Mouse (Mus musculus) embryonic stem cell, embryonic (primary cell): ENCODE measurements around the gene Spty2d1.
"Not testable (repeated sequence)": the region's sequence is repeated elsewhere in the genome, so short reads cannot be mapped to it uniquely, and the experiment has no call there.

Experiments used
- CTCF ChIA-PET, 4 experiments: fragments of 300-600 bp in 2 of 4; fragments of 350-600 bp in 2 of 4; sonication (Branson Sonifier 250); formaldehyde crosslinking; loops; one replicate each; lab custom pipeline; 2022; ENCODE audit warnings: inconsistent platforms in 2 of 4; lab: Charles Lee
- POLR2A ChIA-PET, 4 experiments: fragments of 300-600 bp in 2 of 4; fragments of 350-600 bp in 2 of 4; sonication (Branson Sonifier 250); formaldehyde crosslinking; loops; one replicate each; lab custom pipeline; 2022; ENCODE audit warnings: antibody characterized with exemption in 4 of 4, inconsistent platforms in 1 of 4; lab: Charles Lee

The Spty2d1 gene

DNA sequence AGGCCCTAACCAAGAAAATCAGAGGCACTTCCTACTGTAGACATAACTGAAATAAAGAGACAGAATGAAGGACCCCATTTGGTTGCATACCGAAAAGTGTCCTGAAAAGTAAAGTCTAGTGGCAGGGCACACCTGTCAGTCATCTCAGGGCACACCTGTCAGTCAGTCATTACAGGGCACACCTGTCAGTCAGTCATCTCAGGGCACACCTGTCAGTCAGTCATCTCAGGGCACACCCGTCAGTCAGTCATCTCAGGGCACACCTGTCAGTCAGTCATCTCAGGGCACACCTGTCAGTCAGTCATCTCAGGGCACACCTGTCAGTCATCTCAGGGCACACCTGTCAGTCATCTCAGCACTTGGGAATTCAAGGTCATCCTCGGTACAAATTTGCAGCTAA, 18.7 kb upstream of the Spty2d1 start:
- CTCF ChIA-PET: interaction anchor here in 1 of 4 experiments (0.6 kb wide), 1 partner anchor 98 kb away, joined by 3 read pairs; no protein-coding TSS in a partner anchor
- POLR2A ChIA-PET: not testable (repeated sequence)

GRCm38 (mm10) chr7:47025429-47025828, 17.2 kb upstream of the Spty2d1 start:
- ChIA-PET CTCF (no interaction called here), POLR2A (no interaction called here)

DNA sequence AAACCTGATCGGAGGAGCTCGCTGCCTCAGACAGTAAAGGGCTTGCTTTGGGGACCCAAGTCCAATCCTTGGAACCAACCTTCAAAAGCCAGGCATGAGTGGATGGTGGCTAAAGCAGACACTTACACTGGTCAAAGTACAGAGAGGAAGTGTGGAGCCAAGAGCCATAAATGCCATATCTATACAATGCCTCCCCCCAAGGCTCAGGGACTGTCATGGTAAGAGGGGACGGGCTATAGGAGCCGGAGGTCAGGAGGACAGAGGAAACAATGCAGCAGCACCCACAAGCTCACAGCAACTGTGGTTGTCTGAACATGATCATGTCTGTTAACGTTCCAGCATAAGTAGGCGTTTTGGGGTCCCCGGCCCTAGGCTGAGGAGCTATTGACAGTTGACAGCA, 16.2 kb upstream of the Spty2d1 start:
- POLR2A ChIA-PET: no interaction called here
- CTCF ChIA-PET: interaction anchor here in 1 of 4 experiments (0.6 to 0.8 kb wide), 2 partner anchors 126 to 196 kb away, joined by 7 to 8 read pairs; no protein-coding TSS in a partner anchor

- CTCF ChIA-PET: interaction anchor here (0.6 to 1.3 kb wide), 10 partner anchors 48 to 338 kb away, joined by 3 to 8 read pairs (median 3); no protein-coding TSS in a partner anchor
- POLR2A ChIA-PET: interaction anchor here in 1 of 4 experiments (1.3 to 1.5 kb wide), 2 partner anchors 65 to 122 kb away, joined by 3 read pairs; no protein-coding TSS in a partner anchor
Measured at GRCm38 (mm10) chr7:47023530-47023929, 15.3 kb upstream of the Spty2d1 start.

GRCm38 (mm10) chr7:47022482-47022881, 14.3 kb upstream of the Spty2d1 start:
- ChIA-PET POLR2A (interaction anchor here in 3 of 4 experiments (0.5 to 1.5 kb wide), 5 partner anchors 64 to 171 kb away, joined by 3 to 9 read pairs (median 3); no protein-coding TSS in a partner anchor), CTCF (interaction anchor here in 2 of 4 experiments (0.7 to 1.3 kb wide), 6 partner anchors 25 to 163 kb away, joined by 3 to 4 read pairs (median 3); no protein-coding TSS in a partner anchor)

- ChIA-PET CTCF (no interaction called here), POLR2A (no interaction called here)
Measured at GRCm38 (mm10) chr7:47020956-47021355, 12.7 kb upstream of the Spty2d1 start.

GRCm38 (mm10) chr7:47019641-47020040, 11.4 kb upstream of the Spty2d1 start:
- ChIA-PET CTCF (interaction anchor here in 2 of 4 experiments (1.0 to 1.9 kb wide), 4 partner anchors 58 to 127 kb away, joined by 3 to 9 read pairs (median 4); no protein-coding TSS in a partner anchor), POLR2A (interaction anchor here in 1 of 4 experiments (1.1 kb wide), 1 partner anchor 11 kb away, joined by 3 read pairs; no protein-coding TSS in a partner anchor)

DNA sequence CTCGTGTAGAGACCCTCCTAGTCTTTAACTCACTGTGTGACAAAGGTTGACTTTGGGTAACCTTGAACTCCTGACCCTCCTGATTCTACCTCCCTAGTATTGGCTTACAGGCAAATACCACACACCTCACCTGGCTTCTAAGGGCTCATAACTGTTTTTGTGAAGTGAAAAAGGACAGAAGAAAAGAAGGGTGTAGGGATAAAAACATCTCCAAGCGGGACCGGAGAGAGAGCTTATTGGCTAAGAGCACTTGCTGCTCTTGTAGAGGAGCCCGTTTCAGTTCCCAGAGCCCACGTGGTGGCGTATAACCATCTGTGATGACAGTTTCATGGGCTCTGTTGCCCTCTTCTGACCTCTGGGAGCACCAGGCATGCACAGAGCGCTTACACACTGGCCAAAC, 8.9 kb upstream of the Spty2d1 start:
- POLR2A ChIA-PET: interaction anchor here in 2 of 4 experiments (0.6 to 1.3 kb wide), 3 partner anchors 9 to 477 kb away, joined by 3 to 4 read pairs (median 4); partner anchors contain the start of gene Spty2d1 (in 1 of the 2)
- CTCF ChIA-PET: interaction anchor here in 2 of 4 experiments (0.6 to 1.0 kb wide), 2 partner anchors 61 to 91 kb away, joined by 3 to 4 read pairs; no protein-coding TSS in a partner anchor

DNA sequence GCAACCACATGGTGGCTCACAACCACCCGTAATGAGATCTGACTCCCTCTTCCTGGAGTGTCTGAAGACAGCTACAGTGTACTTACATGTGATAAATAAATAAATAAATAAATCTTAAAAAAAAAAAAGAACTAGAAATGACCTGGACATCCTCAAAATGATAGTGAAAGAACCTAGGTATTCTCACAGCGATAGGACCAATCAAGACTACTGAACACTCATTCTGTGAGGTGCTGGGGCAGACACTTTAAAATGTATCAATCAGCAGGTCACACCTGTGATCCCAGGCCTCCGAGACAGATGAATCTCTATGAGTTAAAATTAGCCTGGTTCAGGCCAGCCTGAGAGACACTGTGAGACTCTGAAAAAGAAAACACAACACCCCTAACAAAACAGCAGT, 8.4 kb upstream of the Spty2d1 start:
- ChIA-PET CTCF (interaction anchor here in 3 of 4 experiments (0.6 to 1.4 kb wide), 9 partner anchors 17 to 814 kb away, joined by 3 to 7 read pairs (median 4); no protein-coding TSS in a partner anchor), POLR2A (interaction anchor here in 2 of 4 experiments (0.6 to 1.3 kb wide), 4 partner anchors 9 to 477 kb away, joined by 3 to 5 read pairs (median 4); partner anchors contain the start of gene Spty2d1 (in 1 of the 2))

- POLR2A ChIA-PET: interaction anchor here in 2 of 4 experiments (0.8 to 1.2 kb wide), 4 partner anchors 8 to 57 kb away, joined by 3 to 6 read pairs (median 4); partner anchors contain the start of gene Uevld (in 2 of the 2)
- CTCF ChIA-PET: interaction anchor here in 3 of 4 experiments (0.7 to 1.5 kb wide), 17 partner anchors 16 to 894 kb away, joined by 3 to 8 read pairs (median 4); partner anchors contain the start of gene Ptpn5 (in 1 of the 3)
Measured at GRCm38 (mm10) chr7:47015390-47016065, 7.3 kb upstream of the Spty2d1 start.

- POLR2A ChIA-PET: interaction anchor here in 1 of 4 experiments (1.2 kb wide), 1 partner anchor 56 kb away, joined by 4 read pairs; the partner anchor contains the start of gene Uevld
Measured at GRCm38 (mm10) chr7:47014564-47015389, 6.6 kb upstream of the Spty2d1 start.

GRCm38 (mm10) chr7:47013131-47013767, 5.0 kb upstream of the Spty2d1 start:
- ChIA-PET CTCF (no interaction called here), POLR2A (no interaction called here)

More at GRCm38 (mm10) chr7:47014564-47015389, 6.6 kb upstream of the Spty2d1 start:
- CTCF ChIA-PET: interaction anchor here in 3 of 4 experiments (1.0 to 1.5 kb wide), 12 partner anchors 15 to 150 kb away, joined by 3 to 8 read pairs (median 4); partner anchors contain the start of gene Ptpn5 (in 1 of the 3)

DNA sequence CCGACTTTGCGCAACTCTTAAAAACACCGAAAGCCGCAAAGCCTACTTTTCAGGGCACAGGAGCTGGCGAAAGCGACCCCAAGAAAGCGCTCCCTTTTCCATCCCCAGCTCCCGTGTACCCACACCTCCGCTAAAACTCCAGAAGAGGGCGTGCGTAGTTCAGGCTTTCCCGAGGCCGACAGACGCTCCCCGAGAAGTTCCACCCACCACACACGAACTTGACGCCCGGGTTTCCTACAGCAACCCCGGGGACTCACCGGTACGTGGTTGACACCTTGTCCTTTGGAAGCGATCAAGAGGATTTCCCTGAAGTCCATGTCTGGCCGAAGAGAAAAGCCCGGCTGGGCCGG, 418 bp downstream of the Spty2d1 start:
- CTCF ChIA-PET: interaction anchor here in 2 of 4 experiments (0.7 to 1.6 kb wide), 6 partner anchors 8 to 143 kb away, joined by 3 to 5 read pairs (median 4); no protein-coding TSS in a partner anchor
- POLR2A ChIA-PET: interaction anchor here in 3 of 4 experiments (0.6 to 2.0 kb wide), 15 partner anchors 8 to 212 kb away, joined by 3 to 6 read pairs (median 3); partner anchors contain the start of genes Gtf2h1 (in 1 of the 3), Hps5 (in 1 of the 3), Tmem86a (in 1 of the 3) and Uevld (in 1 of the 3)

GRCm38 (mm10) chr7:47007109-47007780, 966 bp downstream of the Spty2d1 start:
- ChIA-PET POLR2A (interaction anchor here in 3 of 4 experiments (0.6 to 2.0 kb wide), 16 partner anchors 8 to 211 kb away, joined by 3 to 6 read pairs (median 3); partner anchors contain the start of genes Gtf2h1 (in 1 of the 3), Hps5 (in 1 of the 3), Tmem86a (in 1 of the 3) and Uevld (in 1 of the 3)), CTCF (interaction anchor here in 2 of 4 experiments (0.7 to 1.6 kb wide), 6 partner anchors 8 to 144 kb away, joined by 3 to 5 read pairs (median 4); no protein-coding TSS in a partner anchor)

GRCm38 (mm10) chr7:47003411-47004115, 4.6 kb downstream of the Spty2d1 start:
- POLR2A ChIA-PET: interaction anchor here in 1 of 4 experiments (1.2 kb wide), 1 partner anchor 9 kb away, joined by 3 read pairs; no protein-coding TSS in a partner anchor
- CTCF ChIA-PET: interaction anchor here in 3 of 4 experiments (0.5 to 0.6 kb wide), 3 partner anchors 129 to 1986 kb away, joined by 3 to 4 read pairs (median 3); no protein-coding TSS in a partner anchor

GRCm38 (mm10) chr7:47001900-47002275, 6.3 kb downstream of the Spty2d1 start:
- POLR2A ChIA-PET: interaction anchor here in 2 of 4 experiments (0.6 to 1.3 kb wide), 2 partner anchors 14 to 156 kb away, joined by 3 read pairs; no protein-coding TSS in a partner anchor

More at GRCm38 (mm10) chr7:47001900-47002275, 6.3 kb downstream of the Spty2d1 start:
- CTCF ChIA-PET: no interaction called here
